In the genomic region with DNA sequence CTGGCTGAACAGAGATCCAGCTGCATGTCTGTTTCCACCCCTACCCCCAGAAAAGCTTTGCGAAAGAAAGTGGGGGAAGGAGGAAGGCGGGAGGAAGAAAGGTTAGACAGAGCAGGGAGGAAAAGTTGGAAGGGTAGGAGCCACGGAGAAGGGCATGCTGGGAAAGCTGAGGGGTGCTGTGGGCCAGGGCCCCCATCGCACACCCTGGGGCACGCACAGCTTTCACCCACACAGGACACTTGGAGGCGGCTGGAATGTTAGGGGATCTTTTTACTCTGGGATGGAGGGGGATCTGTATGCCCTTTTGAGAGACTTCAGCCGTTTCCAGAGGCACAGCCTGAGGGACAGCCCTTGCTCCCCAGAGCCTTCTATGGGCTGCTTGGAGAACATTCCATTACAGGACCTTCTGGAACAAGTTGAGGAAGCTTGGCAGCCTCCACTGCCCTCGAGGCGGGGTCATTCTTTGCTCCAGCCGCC, we compare ENCODE assay signal across 11 mouse cellular contexts. TPM values are rescaled to one million over a fixed set of nuclear protein-coding genes. Genes with fewer than 3 reads are reported as not detected.
DNase-seq lines count a peak whose midpoint lies in the region; ATAC-seq and TF ChIP-seq lines count a peak whose summit lies in the region.
"Had no signal": no experiment of that assay in that cellular context is flagged by ENCODE, and none has a peak within 500 bp of the region (broad histone marks: within the 10 kb centered on the region; RNA-seq: fewer than 3 reads in every experiment).

No protein-coding gene starts in this region.

- H3K4me3 ChIP-seq in intestine, embryonic 15.5 days (replicated peaks), result no peak overlapping the region
- no peak overlapping the region for H3K4me3 ChIP-seq in intestine, postnatal 0 days (ENCODE audit: low read depth, low read length)
- no peak overlapping the region for H3K4me3 ChIP-seq in heart, embryonic 12.5 days
- H3K4me3 ChIP-seq in stomach, embryonic 16.5 days (replicated peaks; ENCODE audit: low read length), result no peak overlapping the region
- H3K4me3 ChIP-seq in hindbrain, embryonic 10.5 days, result no peak overlapping the region
- no peak overlapping the region for H3K4me3 ChIP-seq in forebrain, postnatal 0 days (ENCODE audit: low read depth, low read length)
- H3K4me3 ChIP-seq in midbrain, embryonic 11.5 days (ENCODE audit: low read depth, low read length), result no peak overlapping the region

- no peak overlapping the region for H3K4me2 ChIP-seq in intestine, embryonic 15.5 days (replicated peaks)
- no peak overlapping the region for H3K4me2 ChIP-seq in intestine, postnatal 0 days (replicated peaks; ENCODE audit: low read depth)
- no peak overlapping the region for H3K4me2 ChIP-seq in heart, embryonic 12.5 days
- H3K4me2 ChIP-seq in stomach, embryonic 16.5 days (ENCODE audit: low read depth, low read length), result peak overlapping the region; percentile 31; the same call in 1 of the 2 replicates
- H3K4me2 ChIP-seq in forebrain, postnatal 0 days (ENCODE audit: low read depth), result no peak overlapping the region
- H3K4me2 ChIP-seq in midbrain, embryonic 11.5 days, result no peak overlapping the region

- DNase-seq in kidney, postnatal 4 days, result peak; percentile 79 to 85
- DNase-seq in hindbrain, embryonic 10.5 days (ENCODE audit: low spot score), result no peak
- DNase-seq in forebrain, postnatal 0 days, result no peak
- no peak for DNase-seq in midbrain, embryonic 11.5 days (ENCODE audit: low spot score, missing footprints)
- DNase-seq: cerebellum, postnatal 25 days; spleen, adult 18-20 months had no signal

- no peak overlapping the region for H3K9ac ChIP-seq in intestine, embryonic 15.5 days
- H3K9ac ChIP-seq in intestine, postnatal 0 days (ENCODE audit: low read depth, low read length), result no peak overlapping the region
- H3K9ac ChIP-seq in heart, embryonic 12.5 days, result no peak overlapping the region
- H3K9ac ChIP-seq in stomach, embryonic 16.5 days (ENCODE audit: low read length), result peak overlapping the region; percentile 32; the same call in 1 of the 2 replicates
- no peak overlapping the region for H3K9ac ChIP-seq in forebrain, postnatal 0 days
- no peak overlapping the region for H3K9ac ChIP-seq in midbrain, embryonic 11.5 days (ENCODE audit: low read length)

- H3K27me3 ChIP-seq in intestine, embryonic 15.5 days (replicated peaks), result no peaks in the 10 kb centered on the region
- H3K27me3 ChIP-seq in intestine, postnatal 0 days (replicated peaks; ENCODE audit: control insufficient read depth, insufficient read depth, low read length), result no peaks in the 10 kb centered on the region
- no peaks in the 10 kb centered on the region for H3K27me3 ChIP-seq in heart, embryonic 12.5 days (replicated peaks)
- H3K27me3 ChIP-seq in stomach, embryonic 16.5 days (ENCODE audit: control insufficient read depth, insufficient read depth, low read length), result no peaks in the 10 kb centered on the region
- no peaks in the 10 kb centered on the region for H3K27me3 ChIP-seq in hindbrain, embryonic 10.5 days (ENCODE audit: insufficient read depth, poor library complexity, severe bottlenecking)
- no peaks in the 10 kb centered on the region for H3K27me3 ChIP-seq in forebrain, postnatal 0 days (ENCODE audit: insufficient read depth, low read length)
- no peaks in the 10 kb centered on the region for H3K27me3 ChIP-seq in midbrain, embryonic 11.5 days (ENCODE audit: control insufficient read depth, insufficient read depth, low read length)

- H3K27ac ChIP-seq in intestine, embryonic 15.5 days, result 0 out of 2 replicates have a peak overlapping the region, but pooled peaks have one; percentile 52
- H3K27ac ChIP-seq in intestine, postnatal 0 days (ENCODE audit: low read depth, low read length), result no peak overlapping the region; the same call in 1 of the 2 replicates
- peak overlapping the region; percentile 35 for H3K27ac ChIP-seq in heart, embryonic 12.5 days (ENCODE audit: poor library complexity, severe bottlenecking)
- H3K27ac ChIP-seq in stomach, embryonic 16.5 days (ENCODE audit: low read length), result peak overlapping the region; percentile 91
- H3K27ac ChIP-seq in hindbrain, embryonic 10.5 days, result no peak overlapping the region
- H3K27ac ChIP-seq in forebrain, postnatal 0 days (ENCODE audit: low read depth, low read length), result no peak overlapping the region
- H3K27ac ChIP-seq in midbrain, embryonic 11.5 days (ENCODE audit: low read depth, low read length), result no peak overlapping the region

- peaks cover 7% of the 10 kb centered on the region; the same call in 1 of the 2 replicates for H3K4me1 ChIP-seq in intestine, embryonic 15.5 days (replicated peaks)
- H3K4me1 ChIP-seq in intestine, postnatal 0 days (replicated peaks; ENCODE audit: control insufficient read depth, insufficient read depth, low read length), result no peaks in the 10 kb centered on the region
- H3K4me1 ChIP-seq in heart, embryonic 12.5 days (replicated peaks), result peaks cover 12% of the 10 kb centered on the region
- H3K4me1 ChIP-seq in stomach, embryonic 16.5 days (ENCODE audit: control insufficient read depth, insufficient read depth, low read length), result peaks cover 17% of the 10 kb centered on the region
- H3K4me1 ChIP-seq in hindbrain, embryonic 10.5 days (replicated peaks), result peaks cover 15% of the 10 kb centered on the region
- no peaks in the 10 kb centered on the region for H3K4me1 ChIP-seq in forebrain, postnatal 0 days (ENCODE audit: insufficient read depth)
- no peaks in the 10 kb centered on the region for H3K4me1 ChIP-seq in midbrain, embryonic 11.5 days (ENCODE audit: control insufficient read depth, insufficient read depth, low read length)

- ATAC-seq in intestine, embryonic 15.5 days, result peak; percentile 72
- ATAC-seq in intestine, postnatal 0 days, result no peak
- no peak for ATAC-seq in heart, embryonic 12.5 days (ENCODE audit: insufficient number of reproducible peaks, low FRiP score)
- ATAC-seq in stomach, embryonic 16.5 days (ENCODE audit: insufficient read depth, low FRiP score), result peak; percentile 79
- ATAC-seq in forebrain, postnatal 0 days, result no peak
- ATAC-seq in midbrain, embryonic 11.5 days (ENCODE audit: low FRiP score), result no peak

- no peak for TF ChIP-seq CTCF in intestine, postnatal 0 days (IDR thresholded peaks at IDR 0.05; ENCODE audit: low read depth)
- TF ChIP-seq CTCF in forebrain, postnatal 0 days (IDR thresholded peaks at IDR 0.05; ENCODE audit: low read depth), result no peak

- H3K9me3 ChIP-seq in intestine, embryonic 15.5 days, result no peaks in the 10 kb centered on the region
- H3K9me3 ChIP-seq in intestine, postnatal 0 days (ENCODE audit: control insufficient read depth), result no peaks in the 10 kb centered on the region
- no peaks in the 10 kb centered on the region for H3K9me3 ChIP-seq in heart, embryonic 12.5 days (replicated peaks)
- H3K9me3 ChIP-seq in stomach, embryonic 16.5 days (replicated peaks; ENCODE audit: control insufficient read depth, low read length), result no peaks in the 10 kb centered on the region
- no peaks in the 10 kb centered on the region for H3K9me3 ChIP-seq in hindbrain, embryonic 10.5 days
- H3K9me3 ChIP-seq in forebrain, postnatal 0 days (ENCODE audit: low read length), result no peaks in the 10 kb centered on the region
- H3K9me3 ChIP-seq in midbrain, embryonic 11.5 days (ENCODE audit: control insufficient read depth, low read length), result no peaks in the 10 kb centered on the region

- no peaks in the 10 kb centered on the region for H3K36me3 ChIP-seq in intestine, embryonic 15.5 days
- no peaks in the 10 kb centered on the region for H3K36me3 ChIP-seq in intestine, postnatal 0 days (ENCODE audit: control insufficient read depth, insufficient read depth)
- no peaks in the 10 kb centered on the region for H3K36me3 ChIP-seq in heart, embryonic 12.5 days
- H3K36me3 ChIP-seq in stomach, embryonic 16.5 days (ENCODE audit: control insufficient read depth, insufficient read depth, low read length), result no peaks in the 10 kb centered on the region
- no peaks in the 10 kb centered on the region for H3K36me3 ChIP-seq in hindbrain, embryonic 10.5 days
- H3K36me3 ChIP-seq in forebrain, postnatal 0 days (ENCODE audit: insufficient read depth), result no peaks in the 10 kb centered on the region
- no peaks in the 10 kb centered on the region for H3K36me3 ChIP-seq in midbrain, embryonic 11.5 days (ENCODE audit: control insufficient read depth, insufficient read depth, low read length)

- WGBS in intestine, embryonic 15.5 days, result 42% methylated on average over 10 of the region's 10 CpGs
- WGBS in intestine, postnatal 0 days, result 52% methylated on average over 10 of the region's 10 CpGs
- 41% methylated on average over 10 of the region's 10 CpGs for WGBS in heart, embryonic 12.5 days
- WGBS in stomach, embryonic 16.5 days, result 35% methylated on average over 10 of the region's 10 CpGs
- 57% methylated on average over 10 of the region's 10 CpGs for WGBS in hindbrain, embryonic 10.5 days
- 64% methylated on average over 10 of the region's 10 CpGs for WGBS in forebrain, postnatal 0 days
- WGBS in midbrain, embryonic 11.5 days, result 57% methylated on average over 10 of the region's 10 CpGs

RNA-seq across cellular contexts. Expression of a gene that starts 20.1 kb away (rescaled TPM):
- polyA plus RNA-seq in intestine, embryonic 15.5 days (2015; fragmentation: Nextera tagmentation; extraction: Ambion mirVana), result 61.8 and 64.0 TPM in 2 replicates
- 19.8 and 22.8 TPM in 2 replicates for polyA plus RNA-seq in intestine, postnatal 0 days (2015; fragmentation: Nextera tagmentation; extraction: Ambion mirVana)
- polyA plus RNA-seq in heart, embryonic 12.5 days (2016; fragmentation: Nextera tagmentation; extraction: Ambion mirVana), result 50.8 and 52.0 TPM in 2 replicates
- 43.1 and 46.6 TPM in 2 replicates for polyA plus RNA-seq in stomach, embryonic 16.5 days (2015; fragmentation: Nextera tagmentation; extraction: Ambion mirVana)
- polyA plus RNA-seq in hindbrain, embryonic 10.5 days (2016; fragmentation: Nextera tagmentation; extraction: Ambion mirVana), result 28.8 and 31.6 TPM in 2 replicates
- total RNA-seq in forebrain, postnatal 0 days (2014; rRNA removed), result 6.3 and 9.3 TPM in 2 replicates
- polyA plus RNA-seq in forebrain, postnatal 0 days (2015; fragmentation: Nextera tagmentation; extraction: Ambion mirVana), result 7.2 and 7.5 TPM in 2 replicates
- polyA plus RNA-seq in midbrain, embryonic 11.5 days (2014; fragmentation: Nextera tagmentation; extraction: Ambion mirVana), result 20.7 and 23.2 TPM in 2 replicates

RNA-seq across cellular contexts. Expression of a gene that starts 22.8 kb away (rescaled TPM):
- 248 and 256 TPM in 2 replicates for polyA plus RNA-seq in intestine, embryonic 15.5 days (2015; fragmentation: Nextera tagmentation; extraction: Ambion mirVana)
- polyA plus RNA-seq in intestine, postnatal 0 days (2015; fragmentation: Nextera tagmentation; extraction: Ambion mirVana), result 316 and 329 TPM in 2 replicates
- 208 and 210 TPM in 2 replicates for polyA plus RNA-seq in heart, embryonic 12.5 days (2016; fragmentation: Nextera tagmentation; extraction: Ambion mirVana)
- polyA plus RNA-seq in stomach, embryonic 16.5 days (2015; fragmentation: Nextera tagmentation; extraction: Ambion mirVana), result 229 and 231 TPM in 2 replicates
- 277 and 316 TPM in 2 replicates for polyA plus RNA-seq in hindbrain, embryonic 10.5 days (2016; fragmentation: Nextera tagmentation; extraction: Ambion mirVana)
- total RNA-seq in forebrain, postnatal 0 days (2014; rRNA removed), result 519 and 565 TPM in 2 replicates
- 566 and 578 TPM in 2 replicates for polyA plus RNA-seq in forebrain, postnatal 0 days (2015; fragmentation: Nextera tagmentation; extraction: Ambion mirVana)
- polyA plus RNA-seq in midbrain, embryonic 11.5 days (2014; fragmentation: Nextera tagmentation; extraction: Ambion mirVana), result 277 and 300 TPM in 2 replicates

RNA-seq across cellular contexts. Expression of a gene that starts 39.3 kb away (rescaled TPM):
- not detected in 2 replicates for polyA plus RNA-seq in intestine, embryonic 15.5 days (2015; fragmentation: Nextera tagmentation; extraction: Ambion mirVana)
- not detected in 2 replicates for polyA plus RNA-seq in intestine, postnatal 0 days (2015; fragmentation: Nextera tagmentation; extraction: Ambion mirVana)
- polyA plus RNA-seq in heart, embryonic 12.5 days (2016; fragmentation: Nextera tagmentation; extraction: Ambion mirVana), result not detected in 2 replicates
- not detected in 2 replicates for polyA plus RNA-seq in stomach, embryonic 16.5 days (2015; fragmentation: Nextera tagmentation; extraction: Ambion mirVana)
- polyA plus RNA-seq in hindbrain, embryonic 10.5 days (2016; fragmentation: Nextera tagmentation; extraction: Ambion mirVana), result not detected in 2 replicates
- total RNA-seq in forebrain, postnatal 0 days (2014; rRNA removed), result not detected in 2 replicates
- 0.13 and 0.18 TPM in 2 replicates for polyA plus RNA-seq in forebrain, postnatal 0 days (2015; fragmentation: Nextera tagmentation; extraction: Ambion mirVana)
- not detected in 2 replicates for polyA plus RNA-seq in midbrain, embryonic 11.5 days (2014; fragmentation: Nextera tagmentation; extraction: Ambion mirVana)
- total RNA-seq: left cerebral cortex, postnatal 10 days had no signal

RNA-seq across cellular contexts. Expression of a gene that starts 54.6 kb away (rescaled TPM):
- 77.3 and 85.5 TPM in 2 replicates for polyA plus RNA-seq in intestine, embryonic 15.5 days (2015; fragmentation: Nextera tagmentation; extraction: Ambion mirVana)
- 33.7 and 35.8 TPM in 2 replicates for polyA plus RNA-seq in intestine, postnatal 0 days (2015; fragmentation: Nextera tagmentation; extraction: Ambion mirVana)
- 97.4 and 103 TPM in 2 replicates for polyA plus RNA-seq in heart, embryonic 12.5 days (2016; fragmentation: Nextera tagmentation; extraction: Ambion mirVana)
- 68.5 and 80.0 TPM in 2 replicates for polyA plus RNA-seq in stomach, embryonic 16.5 days (2015; fragmentation: Nextera tagmentation; extraction: Ambion mirVana)
- 120 and 153 TPM in 2 replicates for polyA plus RNA-seq in hindbrain, embryonic 10.5 days (2016; fragmentation: Nextera tagmentation; extraction: Ambion mirVana)
- 240 and 243 TPM in 2 replicates for total RNA-seq in forebrain, postnatal 0 days (2014; rRNA removed)
- polyA plus RNA-seq in forebrain, postnatal 0 days (2015; fragmentation: Nextera tagmentation; extraction: Ambion mirVana), result 168 and 169 TPM in 2 replicates
- 111 and 115 TPM in 2 replicates for polyA plus RNA-seq in midbrain, embryonic 11.5 days (2014; fragmentation: Nextera tagmentation; extraction: Ambion mirVana)

RNA-seq across cellular contexts. Expression of a gene that starts 55.5 kb away (rescaled TPM):
- polyA plus RNA-seq in intestine, embryonic 15.5 days (2015; fragmentation: Nextera tagmentation; extraction: Ambion mirVana), result 25.1 and 25.6 TPM in 2 replicates
- polyA plus RNA-seq in intestine, postnatal 0 days (2015; fragmentation: Nextera tagmentation; extraction: Ambion mirVana), result 12.3 and 12.7 TPM in 2 replicates
- 37.6 and 37.8 TPM in 2 replicates for polyA plus RNA-seq in heart, embryonic 12.5 days (2016; fragmentation: Nextera tagmentation; extraction: Ambion mirVana)
- polyA plus RNA-seq in stomach, embryonic 16.5 days (2015; fragmentation: Nextera tagmentation; extraction: Ambion mirVana), result 18.1 and 21.4 TPM in 2 replicates
- 29.3 TPM in 2 replicates for polyA plus RNA-seq in hindbrain, embryonic 10.5 days (2016; fragmentation: Nextera tagmentation; extraction: Ambion mirVana)
- total RNA-seq in forebrain, postnatal 0 days (2014; rRNA removed), result 40.0 and 54.6 TPM in 2 replicates
- 31.7 and 37.8 TPM in 2 replicates for polyA plus RNA-seq in forebrain, postnatal 0 days (2015; fragmentation: Nextera tagmentation; extraction: Ambion mirVana)
- 24.3 and 25.9 TPM in 2 replicates for polyA plus RNA-seq in midbrain, embryonic 11.5 days (2014; fragmentation: Nextera tagmentation; extraction: Ambion mirVana)

Comparison
In these comparisons a context has a peak if more than half of its experiments do, and no peak if none do; other contexts are left out.
1. ATAC-seq: peak in intestine, embryonic 15.5 days (single experiment) and stomach, embryonic 16.5 days (single experiment); none in intestine, postnatal 0 days (single experiment), heart, embryonic 12.5 days (single experiment), forebrain, postnatal 0 days (single experiment) and midbrain, embryonic 11.5 days (single experiment).
2. H3K27ac ChIP-seq: peak in intestine, embryonic 15.5 days (single experiment), heart, embryonic 12.5 days (single experiment) and stomach, embryonic 16.5 days (single experiment); none in intestine, postnatal 0 days (single experiment), hindbrain, embryonic 10.5 days (single experiment), forebrain, postnatal 0 days (single experiment) and midbrain, embryonic 11.5 days (single experiment).
3. DNase-seq: peak in kidney, postnatal 4 days (2 of 2); none in hindbrain, embryonic 10.5 days (single experiment), forebrain, postnatal 0 days (single experiment) and midbrain, embryonic 11.5 days (single experiment).